Mouse (Mus musculus) ES-Bruce4 (cell line): ENCODE data around the gene Sipa1l1. TPM values are rescaled to one million over a fixed set of nuclear protein-coding genes. Genes with fewer than 3 reads are reported as not detected.

ENCODE experiments used
- H3K27ac ChIP-seq: 2 replicates; pipeline ENCODE4 v1.5.1; 2012; ENCODE audit warnings: low read length, inconsistent platforms; ENCODE audit not compliant: insufficient read depth
- H3K27me3 ChIP-seq: 2 replicates; pipeline ENCODE4 v1.6.1; 2012; ENCODE audit warnings: mild to moderate bottlenecking, low read length, inconsistent platforms; ENCODE audit not compliant: control insufficient read depth, poor library complexity, insufficient read depth, severe bottlenecking
- H3K36me3 ChIP-seq: 2 replicates; pipeline ENCODE4 v1.6.1; 2012; ENCODE audit warnings: inconsistent platforms, mild to moderate bottlenecking, low read length, moderate library complexity; ENCODE audit not compliant: control insufficient read depth, poor library complexity, insufficient read depth, severe bottlenecking
- H3K4me1 ChIP-seq: one replicate; pipeline ENCODE4 v1.8.1; 2011; ENCODE audit warnings: low read length; ENCODE audit not compliant: control insufficient read depth, insufficient read depth
- H3K4me3 ChIP-seq: 2 replicates; pipeline ENCODE4 v1.5.1; 2011; ENCODE audit warnings: low read depth, mild to moderate bottlenecking, low read length
- H3K9ac ChIP-seq: 2 replicates; pipeline ENCODE4 v1.6.1; 2012; ENCODE audit warnings: low read depth, mild to moderate bottlenecking, inconsistent platforms; ENCODE audit not compliant: poor library complexity, severe bottlenecking
- H3K9me3 ChIP-seq: replicated peaks from 2 replicates; pipeline ENCODE4 v1.6.1; 2012; ENCODE audit warnings: mild to moderate bottlenecking, low read length, inconsistent platforms; ENCODE audit not compliant: control insufficient read depth, poor library complexity, insufficient read depth, severe bottlenecking
- CTCF ChIP-seq: IDR thresholded peaks from one replicate; pipeline ENCODE4 v1.8.1; 2011; ENCODE audit warnings: low read depth, low read length
- EP300 ChIP-seq: IDR thresholded peaks from 2 replicates; pipeline ENCODE4 v1.6.1; 2011; ENCODE audit warnings: low read depth, low read length; ENCODE audit not compliant: insufficient read depth
- POLR2A ChIP-seq: IDR thresholded peaks from one replicate; pipeline ENCODE4 v1.8.1; 2011; ENCODE audit warnings: low read length; ENCODE audit not compliant: insufficient read depth
- polyA plus RNA-seq: library from polyadenylated mRNA; stranded (reverse); fragments of >200 nt; gene quantifications from 2 replicates; pipeline ENCODE4 v1.2.4, GENCODE M21; 2011; ENCODE audit warnings: low read depth; ENCODE audit not compliant: missing spikeins, insufficient read depth, insufficient read length

Sipa1l1 gene
- polyA plus RNA-seq, 1 experiment, result 44.9 TPM

- Histone ChIP-seq H3K27me3 (no peaks in the 10 kb centered on the region), H3K27ac (no peak overlapping the region), H3K9me3 (no peaks in the 10 kb centered on the region), H3K4me3 (no peak overlapping the region), H3K9ac (no peak overlapping the region), H3K36me3 (no peaks in the 10 kb centered on the region), H3K4me1 (no peaks in the 10 kb centered on the region)
- no peak for TF ChIP-seq CTCF
- no peak for TF ChIP-seq POLR2A
- no peak for TF ChIP-seq EP300
Measured at GRCm38 (mm10) chr12:82306035-82306434, 136.9 kb downstream of the Sipa1l1 start.

GRCm38 (mm10) chr12:82311593-82311992 is 142.5 kb downstream of the Sipa1l1 start:
- no peak overlapping the region for H3K4me3 ChIP-seq
- H3K9me3 ChIP-seq, result no peaks in the 10 kb centered on the region
- TF ChIP-seq POLR2A (no peak), EP300 (no peak), CTCF (no peak)
- no peaks in the 10 kb centered on the region for H3K27me3 ChIP-seq
- no peak overlapping the region for H3K27ac ChIP-seq
- no peak overlapping the region for H3K9ac ChIP-seq
- H3K4me1 ChIP-seq, result no peaks in the 10 kb centered on the region
- no peaks in the 10 kb centered on the region for H3K36me3 ChIP-seq

DNA sequence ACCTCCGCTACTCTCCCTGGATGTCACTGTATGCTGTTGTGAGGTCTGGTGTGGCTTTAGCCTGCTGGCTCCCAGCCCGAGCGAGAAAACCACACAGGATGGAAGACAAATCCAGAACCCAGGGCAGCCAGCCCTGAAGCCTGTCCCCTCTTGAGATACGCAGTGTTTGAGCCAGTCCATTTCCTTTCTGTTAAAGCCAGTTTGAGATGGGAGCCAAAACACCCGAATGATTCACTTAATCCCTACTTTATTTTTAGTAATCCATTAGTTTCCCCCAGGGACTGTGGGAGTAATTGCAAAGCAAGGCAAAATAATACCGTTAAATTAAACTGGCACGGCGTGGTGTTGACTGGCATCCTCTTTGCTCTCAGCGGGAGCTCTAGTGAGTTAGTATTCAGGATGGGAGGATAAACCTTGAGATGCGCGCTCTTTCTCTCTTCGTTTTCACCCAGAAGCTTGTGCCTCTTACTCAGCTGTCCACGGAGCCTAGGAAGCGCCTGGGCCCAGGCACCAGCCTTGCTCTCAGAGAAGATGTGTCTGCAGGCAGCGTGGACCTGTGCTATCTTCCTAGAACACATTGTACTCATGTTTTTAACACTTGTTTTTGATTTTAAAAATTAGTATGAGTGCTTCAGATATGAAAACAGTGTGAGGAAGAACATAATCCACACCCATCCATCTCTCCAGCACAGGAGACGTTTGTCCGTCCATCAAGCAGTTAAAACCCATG is 143.1 kb downstream of the Sipa1l1 start:
- Histone ChIP-seq H3K36me3 (no peaks in the 10 kb centered on the region), H3K9ac (no peak overlapping the region), H3K27me3 (no peaks in the 10 kb centered on the region), H3K4me3 (no peak overlapping the region), H3K9me3 (no peaks in the 10 kb centered on the region), H3K27ac (no peak overlapping the region), H3K4me1 (no peaks in the 10 kb centered on the region)
- TF ChIP-seq EP300 (no peak), CTCF (no peak), POLR2A (no peak)

GRCm38 (mm10) chr12:82313091-82313490 is 144.0 kb downstream of the Sipa1l1 start:
- H3K9me3 ChIP-seq, result no peaks in the 10 kb centered on the region
- H3K36me3 ChIP-seq, result no peaks in the 10 kb centered on the region
- no peak overlapping the region for H3K27ac ChIP-seq
- no peaks in the 10 kb centered on the region for H3K27me3 ChIP-seq
- no peak overlapping the region for H3K4me3 ChIP-seq
- TF ChIP-seq EP300 (no peak), POLR2A (no peak), CTCF (no peak)
- no peaks in the 10 kb centered on the region for H3K4me1 ChIP-seq
- no peak overlapping the region for H3K9ac ChIP-seq

- no peak overlapping the region for H3K27ac ChIP-seq
- H3K36me3 ChIP-seq, result no peaks in the 10 kb centered on the region
- H3K9me3 ChIP-seq, result no peaks in the 10 kb centered on the region
- TF ChIP-seq POLR2A, result no peak
- no peak for TF ChIP-seq EP300
- TF ChIP-seq CTCF, result no peak
- H3K4me1 ChIP-seq, result no peaks in the 10 kb centered on the region
- no peaks in the 10 kb centered on the region for H3K27me3 ChIP-seq
- no peak overlapping the region for H3K9ac ChIP-seq
- no peak overlapping the region for H3K4me3 ChIP-seq
Measured at GRCm38 (mm10) chr12:82319436-82320131, 150.5 kb downstream of the Sipa1l1 start.

DNA sequence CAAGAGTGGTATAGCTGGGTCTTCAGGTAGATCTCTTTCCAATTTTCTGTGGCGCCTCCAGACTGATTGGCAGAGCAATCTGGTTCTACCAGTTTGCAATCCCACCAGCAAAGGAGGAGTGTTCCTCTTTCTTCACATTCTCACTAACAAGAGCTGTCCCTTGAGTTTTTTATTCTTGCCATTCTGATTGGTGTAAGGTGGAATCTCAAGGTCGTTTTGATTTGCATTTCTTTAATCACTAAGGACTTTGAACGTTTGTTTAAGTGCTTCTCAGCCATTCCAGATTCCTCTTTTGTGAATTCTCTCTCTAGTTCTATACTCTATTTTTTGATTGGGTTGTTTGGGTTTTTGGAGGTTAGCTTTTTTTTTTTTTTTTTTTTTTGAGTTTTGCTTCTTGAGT is 151.1 kb downstream of the Sipa1l1 start:
- Histone ChIP-seq H3K4me3 (no peak overlapping the region), H3K9me3 (no peaks in the 10 kb centered on the region), H3K27me3 (no peaks in the 10 kb centered on the region), H3K9ac (no peak overlapping the region), H3K27ac (no peak overlapping the region), H3K4me1 (no peaks in the 10 kb centered on the region), H3K36me3 (no peaks in the 10 kb centered on the region)
- TF ChIP-seq EP300 (no peak), POLR2A (no peak), CTCF (no peak)
